Mouse (Mus musculus): Measurements from ENCODE around the gene Ppt1.

The Ppt1 gene

GRCm38 (mm10) chr4:122835530-122836402 is at the start of gene Ppt1:
Ppt1 (plus strand) TSS chr4:122836242.
- in situ Hi-C loops (cut with MboI; ENCODE audit: unreplicated experiment in 2 of 2) = loop anchor here (25.0 kb wide), 2 partner anchors 1102 to 1823 kb away; partner anchors contain the start of gene Smap2 (in 1 of the 2)

GRCm38 (mm10) chr4:122789335-122790089 is 46.5 kb upstream of the Ppt1 start:
- in situ Hi-C loops (cut with MboI; ENCODE audit: unreplicated experiment in 2 of 2) = no loop called here

DNA sequence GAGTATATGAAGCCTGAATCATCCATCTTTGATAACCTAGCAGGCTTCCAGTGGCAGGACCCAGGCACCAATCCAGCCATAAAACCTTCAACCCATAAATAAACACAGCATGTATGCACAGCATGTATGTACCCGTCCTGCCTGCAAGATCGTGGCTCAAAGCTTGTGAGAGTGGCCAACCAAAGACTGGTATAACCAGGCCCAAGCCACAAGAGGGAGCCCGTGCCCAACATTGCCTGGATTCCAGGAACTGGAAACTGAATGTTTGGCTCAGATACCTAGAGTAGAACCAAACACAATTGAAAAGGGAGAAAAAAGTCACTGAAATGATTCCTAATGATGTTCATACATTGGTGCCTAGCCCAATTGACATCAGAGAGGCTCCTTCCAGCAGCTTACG is 27.9 kb upstream of the Ppt1 start:
- in situ Hi-C loops (cut with MboI; ENCODE audit: unreplicated experiment in 2 of 2) = loop anchor here (5.0 to 25.0 kb wide), 6 partner anchors 49 to 1571 kb away; no protein-coding TSS in a partner anchor

DNA sequence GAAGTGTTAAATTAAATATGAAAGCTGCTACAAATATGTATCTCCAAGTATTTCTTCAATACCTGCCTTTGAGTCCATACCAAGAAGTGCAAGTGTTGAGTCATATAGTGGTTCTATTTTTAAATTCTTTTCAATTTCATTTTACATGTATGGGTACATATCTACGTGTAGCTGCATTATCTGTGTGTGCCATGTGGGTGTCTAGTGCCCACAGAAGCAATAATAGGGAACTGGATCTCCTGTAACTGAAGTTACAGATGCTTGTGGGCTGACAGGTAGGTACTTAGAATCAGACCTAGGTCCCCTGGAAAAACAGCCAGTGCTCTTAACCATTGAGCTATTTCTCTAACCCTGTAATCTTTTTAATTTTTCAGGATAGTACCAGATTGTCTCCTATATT is 24.9 kb upstream of the Ppt1 start:
- in situ Hi-C loops (cut with MboI; ENCODE audit: unreplicated experiment in 2 of 2) = loop anchor here in 1 of 2 experiments (25.0 kb wide), 1 partner anchor 1574 kb away; no protein-coding TSS in a partner anchor

- in situ Hi-C loops (cut with MboI; ENCODE audit: unreplicated experiment in 2 of 2) = loop anchor here in 1 of 2 experiments (25.0 kb wide), 1 partner anchor 1575 kb away; no protein-coding TSS in a partner anchor
These were observed 24.2 kb upstream of the Ppt1 start for GRCm38 (mm10) chr4:122811824-122812223.

GRCm38 (mm10) chr4:122816202-122816601 is 19.8 kb upstream of the Ppt1 start:
- in situ Hi-C loops (cut with MboI; ENCODE audit: unreplicated experiment in 2 of 2) = loop anchor here in 1 of 2 experiments (25.0 kb wide), 1 partner anchor 1579 kb away; no protein-coding TSS in a partner anchor

DNA sequence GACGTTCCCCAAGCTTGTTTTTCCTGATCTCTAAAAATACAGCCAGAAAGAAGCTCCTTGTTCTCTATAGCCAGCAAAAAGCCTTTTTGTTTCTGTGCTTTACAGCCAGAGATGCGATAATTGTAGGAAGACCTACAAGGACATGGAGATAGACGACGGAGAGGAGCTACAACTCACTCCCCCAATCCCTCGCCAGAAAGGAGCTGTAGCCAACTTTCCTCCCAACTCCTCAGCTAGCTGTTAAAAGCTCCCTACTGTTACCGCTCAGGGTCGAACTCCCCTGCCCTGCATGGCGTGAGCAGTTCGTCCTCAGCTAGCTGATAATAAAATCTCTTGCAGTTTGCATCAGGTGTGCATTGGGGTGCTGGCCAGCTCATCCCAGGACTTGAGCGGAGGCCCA is 15.1 kb upstream of the Ppt1 start:
- in situ Hi-C loops (cut with MboI; ENCODE audit: unreplicated experiment in 2 of 2) = loop anchor here in 1 of 2 experiments (25.0 kb wide), 1 partner anchor 1584 kb away; no protein-coding TSS in a partner anchor

DNA sequence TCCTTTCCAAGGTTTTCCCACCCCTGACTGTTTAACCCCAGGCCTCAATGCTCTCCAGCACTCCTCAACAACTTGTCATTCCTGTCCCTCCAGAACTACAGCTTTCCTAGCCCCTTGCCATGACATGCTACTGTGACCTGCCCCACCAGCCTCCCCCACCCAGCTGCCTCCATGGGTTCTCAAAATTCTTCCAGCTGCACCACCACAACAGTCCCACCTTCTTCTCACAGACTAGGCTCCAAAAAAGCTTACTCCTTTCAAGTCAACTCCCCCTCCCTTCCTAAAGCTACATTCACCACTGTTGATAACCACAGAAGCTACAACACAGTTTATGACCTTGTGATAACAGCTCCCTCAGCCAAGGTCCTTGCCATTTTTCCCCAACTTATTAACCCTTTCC is 8.4 kb upstream of the Ppt1 start:
- in situ Hi-C loops (cut with MboI; ENCODE audit: unreplicated experiment in 2 of 2) = loop anchor here (25.0 kb wide), 2 partner anchors 1110 to 1815 kb away; partner anchors contain the start of gene Smap2 (in 1 of the 2)

DNA sequence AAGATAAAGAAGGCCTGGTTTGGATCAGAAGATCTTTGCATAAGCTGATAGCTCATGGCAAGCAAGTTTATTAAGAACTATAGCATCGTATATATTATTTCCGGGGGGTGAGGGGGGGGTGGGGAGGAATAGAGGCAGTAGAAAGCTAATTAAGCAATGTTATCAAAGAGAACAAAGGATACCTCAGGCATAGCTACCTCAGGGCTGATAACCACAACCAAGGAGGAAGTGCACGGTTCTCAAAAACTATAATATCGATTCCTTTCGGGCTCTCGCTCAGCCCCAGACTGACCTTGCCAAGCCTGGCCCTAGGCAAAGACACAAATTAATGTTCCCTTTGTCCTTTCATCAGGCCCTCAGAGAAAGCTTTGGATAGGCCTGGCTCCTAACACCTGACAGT is 6.7 kb upstream of the Ppt1 start:
- in situ Hi-C loops (cut with MboI; ENCODE audit: unreplicated experiment in 2 of 2) = loop anchor here (25.0 kb wide), 2 partner anchors 1108 to 1817 kb away; partner anchors contain the start of gene Smap2 (in 1 of the 2)

GRCm38 (mm10) chr4:122831888-122832287 is 4.2 kb upstream of the Ppt1 start:
- in situ Hi-C loops (cut with MboI; ENCODE audit: unreplicated experiment in 2 of 2) = loop anchor here (25.0 kb wide), 2 partner anchors 1105 to 1820 kb away; partner anchors contain the start of gene Smap2 (in 1 of the 2)

- in situ Hi-C loops (cut with MboI; ENCODE audit: unreplicated experiment in 2 of 2) = loop anchor here (25.0 kb wide), 2 partner anchors 1101 to 1824 kb away; partner anchors contain the start of gene Smap2 (in 1 of the 2)
These were observed 347 bp downstream of the Ppt1 start for GRCm38 (mm10) chr4:122836403-122836775.

DNA sequence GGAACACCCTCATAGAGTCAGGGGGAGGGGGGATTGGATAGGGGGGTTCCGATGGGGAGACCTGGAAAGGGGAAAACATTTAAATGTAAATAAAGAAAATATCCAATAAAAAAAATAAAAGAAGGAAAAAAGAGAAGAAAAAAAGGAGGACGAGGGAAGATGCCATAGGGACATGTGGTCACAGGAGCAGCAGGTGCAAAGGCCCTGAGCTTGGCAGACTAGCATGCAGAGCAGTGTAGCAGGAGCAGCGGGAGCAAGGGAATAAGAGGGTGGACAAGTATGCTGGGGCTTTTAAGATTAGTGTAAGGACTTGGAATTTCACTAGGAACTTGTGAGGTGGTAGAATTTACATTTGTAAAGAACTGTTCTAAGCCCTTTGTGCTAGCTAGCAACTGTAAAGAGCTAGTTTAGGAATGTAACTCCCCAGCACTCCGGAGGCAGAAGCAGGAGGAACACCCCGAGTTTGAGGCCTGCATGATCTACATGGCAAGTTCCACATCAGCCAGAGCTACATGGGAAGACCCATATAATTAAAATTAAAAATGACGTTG is 1.2 kb downstream of the Ppt1 start:
- in situ Hi-C loops (cut with MboI; ENCODE audit: unreplicated experiment in 2 of 2) = loop anchor here (25.0 kb wide), 2 partner anchors 1100 to 1825 kb away; partner anchors contain the start of gene Smap2 (in 1 of the 2)

- in situ Hi-C loops (cut with MboI; ENCODE audit: unreplicated experiment in 2 of 2) = loop anchor here (25.0 kb wide), 2 partner anchors 1099 to 1826 kb away; partner anchors contain the start of gene Smap2 (in 1 of the 2)
These were observed 2.0 kb downstream of the Ppt1 start for GRCm38 (mm10) chr4:122837994-122838393.

DNA sequence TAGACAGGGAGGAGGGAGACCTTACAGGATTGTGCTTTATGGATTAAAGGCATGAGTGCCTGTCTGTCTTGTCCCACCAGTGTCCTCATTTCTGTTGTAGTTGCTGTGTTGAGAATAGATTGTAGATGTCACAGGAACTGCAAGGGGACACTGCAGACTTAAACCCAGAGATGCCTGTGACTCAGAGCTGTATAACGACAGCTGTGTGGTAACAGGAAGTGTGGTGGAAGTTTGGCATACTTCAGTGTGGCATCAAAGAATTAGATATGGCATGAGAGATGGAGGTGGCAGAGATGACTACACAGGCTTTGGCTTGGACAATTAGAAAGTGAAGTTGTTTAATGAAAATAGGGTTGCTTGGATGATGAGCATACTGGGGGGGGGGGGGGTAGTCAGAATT is 2.4 kb downstream of the Ppt1 start:
- in situ Hi-C loops (cut with MboI; ENCODE audit: unreplicated experiment in 2 of 2) = loop anchor here (25.0 kb wide), 2 partner anchors 1099 to 1826 kb away; partner anchors contain the start of gene Smap2 (in 1 of the 2)

DNA sequence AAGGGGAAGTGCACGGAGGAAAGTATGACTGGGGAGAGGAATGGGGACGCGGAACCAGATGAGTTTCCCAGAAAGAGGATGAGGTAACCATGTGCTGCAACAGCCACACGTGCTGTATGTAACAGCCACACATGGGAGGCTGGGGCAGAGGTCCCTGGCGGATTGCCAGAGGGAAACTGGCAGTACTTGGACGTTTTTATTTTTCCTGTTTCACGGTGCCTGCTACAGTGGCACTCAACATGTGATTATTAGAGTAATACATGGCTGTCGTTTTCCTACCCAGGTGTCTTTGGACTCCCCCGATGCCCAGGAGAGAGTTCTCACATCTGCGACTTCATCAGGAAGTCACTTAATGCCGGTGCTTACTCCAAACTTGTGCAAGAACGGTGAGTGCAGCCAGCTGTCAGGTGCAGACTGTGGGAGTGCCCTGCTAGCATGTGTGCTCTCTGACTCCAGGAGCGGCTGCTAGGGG is 12.1 kb downstream of the Ppt1 start:
- in situ Hi-C loops (cut with MboI; ENCODE audit: unreplicated experiment in 2 of 2) = loop anchor here (25.0 kb wide), 2 partner anchors 1089 to 1836 kb away; partner anchors contain the start of gene Smap2 (in 1 of the 2)

GRCm38 (mm10) chr4:122851535-122851934 is 15.5 kb downstream of the Ppt1 start:
- in situ Hi-C loops (cut with MboI; ENCODE audit: unreplicated experiment in 2 of 2) = loop anchor here in 1 of 2 experiments (10.0 to 25.0 kb wide), 2 partner anchors 383 to 1861 kb away; partner anchors contain the start of genes Fhl3, Heyl and Sf3a3

DNA sequence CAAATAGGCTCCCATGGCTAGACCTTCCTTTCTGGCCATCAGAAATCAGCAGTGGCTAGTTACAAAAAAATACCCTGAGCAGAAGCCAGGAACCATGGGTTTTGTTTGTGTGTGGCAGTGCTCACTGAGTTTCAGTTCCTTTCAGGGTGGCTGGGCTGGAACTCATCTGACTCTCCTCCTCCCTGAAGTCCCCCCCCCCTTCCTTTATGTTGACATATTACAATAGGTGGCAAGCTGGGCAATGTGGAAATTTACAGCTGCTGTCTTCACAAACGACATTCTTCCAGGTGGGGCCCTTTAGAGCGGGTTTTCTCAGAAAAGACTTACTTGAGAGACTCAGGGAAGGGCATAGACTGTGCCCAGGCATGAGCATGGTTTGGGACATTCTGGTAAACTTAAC is 17.6 kb downstream of the Ppt1 start:
- in situ Hi-C loops (cut with MboI; ENCODE audit: unreplicated experiment in 2 of 2) = loop anchor here in 1 of 2 experiments (10.0 to 25.0 kb wide), 2 partner anchors 381 to 1859 kb away; partner anchors contain the start of genes Fhl3, Heyl and Sf3a3

DNA sequence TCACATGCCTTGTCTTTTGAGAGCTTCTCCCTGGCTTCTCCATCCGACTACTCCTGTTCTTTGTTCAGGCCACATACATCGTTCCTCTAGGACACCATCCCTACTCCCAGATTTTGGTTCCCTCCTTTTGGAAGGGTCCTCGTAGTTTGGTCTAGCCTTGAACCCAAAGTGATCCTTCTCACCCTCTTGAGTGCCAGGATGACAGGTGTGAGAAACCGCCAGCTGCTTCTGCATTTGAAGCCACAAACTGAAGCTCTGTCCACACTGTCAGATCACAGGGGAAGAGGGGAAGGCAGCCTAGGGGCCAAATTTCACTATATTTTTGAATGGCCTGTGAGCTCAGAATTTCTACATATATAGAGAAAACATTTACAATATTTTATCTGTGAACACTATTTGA is 18.7 kb downstream of the Ppt1 start:
- in situ Hi-C loops (cut with MboI; ENCODE audit: unreplicated experiment in 2 of 2) = loop anchor here (5.0 to 25.0 kb wide), 3 partner anchors 47 to 1858 kb away; partner anchors contain the start of genes Fhl3 (in 1 of the 2), Heyl (in 1 of the 2) and Sf3a3 (in 1 of the 2)

DNA sequence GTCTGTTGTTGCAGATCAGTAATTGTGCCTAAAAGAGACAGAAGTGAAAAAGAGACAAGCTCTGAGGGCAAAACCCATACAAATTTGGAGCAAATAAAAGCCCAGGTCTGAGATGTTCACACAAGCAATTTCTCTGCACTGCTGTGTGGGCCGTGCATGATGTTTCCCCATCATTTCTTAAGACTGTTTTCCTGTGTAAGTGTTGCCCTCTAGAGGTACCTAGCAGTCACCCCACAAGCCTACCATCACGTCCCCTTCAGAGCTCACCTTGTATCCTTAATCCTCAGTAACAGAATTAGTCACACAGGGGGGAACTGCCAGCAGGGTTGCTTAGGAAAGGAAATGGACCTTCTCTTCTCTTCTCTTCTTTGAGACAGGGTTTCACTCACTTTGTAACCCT is 21.9 kb downstream of the Ppt1 start:
- in situ Hi-C loops (cut with MboI; ENCODE audit: unreplicated experiment in 2 of 2) = loop anchor here (5.0 to 25.0 kb wide), 3 partner anchors 51 to 1854 kb away; partner anchors contain the start of genes Fhl3 (in 1 of the 2), Heyl (in 1 of the 2) and Sf3a3 (in 1 of the 2)
